Mouse (Mus musculus) adrenal gland, adult 18-20 months (tissue): ENCODE results near the gene Ing2. TPM values are rescaled to one million over a fixed set of nuclear protein-coding genes. Genes with fewer than 3 reads are reported as not detected.

Experiments used
- DNase-seq, 2 experiments: peaks; one replicate each; pipeline ENCODE4 v3.0.0; 2021 to 2022; ENCODE audit warnings: low spot score in 2 of 2
- long read RNA-seq, 2 experiments: library from polyadenylated mRNA; stranded (forward); transcript quantifications; one replicate each; pipeline ENCODE4 v2.0.0; 2021
- total RNA-seq, 2 experiments: library from RNA; stranded (reverse); gene quantifications; 1 replicate in 1 of 2; 2 replicates in 1 of 2; pipeline ENCODE4 v1.2.3; 2021

Ing2 gene
- 10 to 100 TPM; 15.6 to 25.4 TPM for total RNA-seq
- long read RNA-seq, experiment 1, transcript Ing2-201 (2 exons, 2,812 nt) = major isoform, 11 of 11 reads
- long read RNA-seq, experiment 1, partial matches to known transcripts = 0 of 11 reads
- long read RNA-seq, experiment 1, other reads (novel, unspliced or antisense) = 0 of 11 reads
- long read RNA-seq, experiment 2, transcript Ing2-201 (2 exons, 2,812 nt) = major isoform, 42 of 43 reads
- long read RNA-seq, experiment 2, partial matches to known transcripts = 0 of 43 reads
- long read RNA-seq, experiment 2, other reads (novel, unspliced or antisense) = 1 of 43 reads

DNA sequence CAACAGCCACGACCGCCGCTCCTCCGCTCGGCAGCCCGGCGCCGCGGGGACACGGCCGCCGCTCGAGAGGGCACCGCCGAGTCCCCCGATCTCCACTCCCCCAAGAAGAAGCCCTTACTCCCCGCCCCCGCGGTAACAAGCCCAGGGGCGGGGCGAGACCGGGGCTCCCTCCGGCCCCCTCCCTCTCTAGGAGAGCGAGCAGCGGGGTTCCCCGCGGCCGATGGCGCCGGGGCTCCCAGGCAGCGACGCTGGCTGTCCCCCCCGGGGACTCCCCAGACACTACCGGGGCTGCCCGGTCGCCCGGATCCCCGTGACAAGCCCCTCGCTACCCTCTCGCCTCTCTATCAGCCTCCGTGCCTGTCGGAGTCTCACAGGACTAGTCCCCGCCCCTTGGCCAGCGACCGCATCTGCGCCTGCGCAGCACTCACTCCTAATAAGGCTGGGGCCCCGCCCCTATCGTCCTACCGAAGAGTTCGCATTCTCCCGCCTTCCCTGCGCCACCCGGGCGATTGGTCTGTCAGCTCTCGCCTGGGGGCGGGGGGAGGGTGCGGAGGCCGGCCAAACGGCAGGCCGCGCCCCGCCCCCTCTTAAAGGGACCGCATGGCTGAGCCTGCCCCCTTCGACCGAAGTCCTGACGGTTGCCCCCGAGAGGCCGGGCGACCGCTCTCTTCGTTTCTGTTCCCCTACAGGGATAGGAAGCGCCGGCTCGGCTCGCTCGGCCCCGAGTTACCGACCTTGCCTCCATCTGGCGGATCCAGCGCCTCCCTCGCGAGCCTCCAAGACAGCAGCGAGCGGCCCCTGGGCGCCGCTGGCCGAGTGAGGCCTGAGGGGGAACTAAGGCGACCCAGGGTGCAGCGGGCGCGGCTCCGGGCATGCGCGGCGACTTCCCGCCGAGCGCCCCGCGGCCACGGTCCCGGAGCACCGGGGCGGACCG lies at the start of gene Ing2:
Gene Ing2 (minus strand): TSS at position 780 of the 934 bp plus-strand sequence.
- DNase-seq = peak; percentile 99

DNA sequence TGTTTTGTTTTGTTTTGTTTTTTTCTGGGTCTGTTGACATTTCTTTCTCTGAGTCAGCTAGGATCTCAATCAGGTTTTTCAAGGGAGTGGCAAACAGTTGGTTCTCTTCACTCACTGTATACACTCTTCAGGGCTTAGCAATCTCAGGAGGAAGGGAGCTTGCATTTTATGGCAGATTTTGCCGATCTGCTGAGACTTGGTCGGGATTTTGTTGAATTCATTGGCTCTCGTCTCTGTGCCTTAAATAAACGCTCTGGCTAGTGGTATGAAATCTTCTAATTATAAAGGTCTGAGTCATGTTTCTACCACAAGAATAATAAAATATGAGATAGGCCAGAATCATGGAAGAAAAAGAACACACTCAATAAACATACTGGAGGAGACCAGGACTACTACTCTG lies 46.3 kb upstream of the Ing2 start:
- DNase-seq = no peak

DNA sequence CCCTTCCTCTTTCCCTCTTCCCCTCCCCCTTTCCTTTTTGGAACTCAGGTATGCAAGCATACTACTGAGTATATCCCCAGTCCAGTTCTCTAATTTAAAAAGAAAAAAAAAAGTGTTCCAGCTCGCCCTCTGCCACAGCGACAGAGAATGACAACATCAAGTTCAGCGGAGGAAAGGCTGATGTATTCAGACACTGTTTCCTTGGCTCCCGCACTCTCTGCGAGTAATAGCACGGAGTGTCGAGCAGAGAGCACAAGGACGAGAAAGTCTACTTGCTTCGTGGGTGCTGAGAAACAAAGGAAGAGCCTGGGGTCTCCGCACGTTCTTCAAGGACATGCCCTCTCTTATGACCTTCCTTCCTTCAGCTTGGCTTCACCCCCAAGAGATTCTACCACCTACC lies 43.3 kb upstream of the Ing2 start:
- no peak for DNase-seq

DNA sequence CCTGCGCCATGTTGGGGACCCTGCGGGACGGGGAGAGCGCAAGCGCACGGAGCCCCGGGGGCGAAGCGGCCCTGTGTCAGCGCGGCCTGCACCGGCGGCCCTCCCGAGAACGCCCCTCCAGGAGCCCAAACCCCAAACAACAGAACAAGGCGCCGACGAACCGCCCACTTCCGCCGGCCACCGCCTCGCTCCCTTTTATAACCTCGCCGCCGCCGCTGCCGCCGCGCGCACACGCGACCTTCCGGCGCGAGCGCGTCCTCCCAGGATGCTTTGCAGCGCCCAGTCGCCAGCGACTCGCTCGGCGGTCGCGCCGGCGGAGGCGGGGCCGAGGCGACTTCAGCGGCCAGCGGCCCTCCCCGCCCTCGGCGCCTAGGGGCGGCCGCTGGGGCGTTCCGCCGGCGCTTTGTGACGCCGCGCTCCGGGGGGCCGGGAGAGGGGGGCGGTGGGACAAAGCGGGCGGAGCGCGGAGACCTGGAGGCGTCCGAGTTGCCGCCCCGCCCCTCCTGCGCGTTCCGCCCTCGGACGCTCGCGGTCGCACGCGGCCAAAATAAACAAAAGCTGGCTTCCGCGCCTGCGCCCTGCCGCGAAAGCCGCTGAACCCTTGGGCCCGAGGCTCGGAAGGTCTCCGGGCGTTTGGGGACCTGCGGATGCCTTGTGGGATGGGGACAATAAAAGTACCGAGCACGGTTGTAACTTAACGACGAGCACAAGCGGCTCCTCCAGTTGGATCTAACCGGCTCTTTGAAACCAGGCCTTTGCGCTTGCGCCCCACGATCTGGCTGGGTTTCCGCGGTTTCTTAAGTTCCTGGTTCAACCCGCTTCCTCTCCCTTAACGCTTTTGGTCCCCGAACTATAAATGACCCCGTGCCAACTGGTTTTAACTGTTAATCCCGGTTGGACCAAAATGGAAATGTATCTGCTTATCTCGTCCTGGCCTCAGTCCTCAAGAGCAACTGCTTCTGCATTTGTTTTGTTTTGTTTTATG lies 38.7 kb upstream of the Ing2 start, which contains the start of gene Cdkn2aip:
Gene Cdkn2aip (minus strand): TSS at position 172 of the 985 bp plus-strand sequence.
- peak; percentile 94 to 95 for DNase-seq

DNA sequence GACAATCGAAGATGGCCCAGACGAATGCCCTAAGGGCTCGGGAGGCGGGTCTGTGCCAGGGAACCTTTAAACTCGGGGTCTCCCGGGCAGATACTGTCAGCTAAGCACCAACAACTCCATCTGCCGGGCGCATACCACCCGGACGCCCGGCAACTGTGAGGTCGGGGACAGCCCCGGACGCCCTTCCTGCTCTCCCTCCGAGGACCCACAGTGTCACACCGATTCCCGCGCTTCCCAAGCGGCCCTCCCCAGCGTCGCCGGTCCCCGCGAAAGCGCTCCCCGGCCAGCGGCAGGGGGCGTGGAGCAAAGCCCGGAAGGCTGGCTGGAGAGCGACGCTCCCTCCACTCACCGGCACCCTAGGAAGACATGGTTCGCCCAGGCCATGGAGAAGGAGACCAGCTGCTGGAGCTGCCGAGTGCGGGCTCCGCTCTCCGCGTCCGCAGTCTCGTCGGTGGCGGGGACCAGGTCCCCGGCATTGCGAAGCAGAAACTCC lies 37.9 kb upstream of the Ing2 start:
- no peak for DNase-seq

DNA sequence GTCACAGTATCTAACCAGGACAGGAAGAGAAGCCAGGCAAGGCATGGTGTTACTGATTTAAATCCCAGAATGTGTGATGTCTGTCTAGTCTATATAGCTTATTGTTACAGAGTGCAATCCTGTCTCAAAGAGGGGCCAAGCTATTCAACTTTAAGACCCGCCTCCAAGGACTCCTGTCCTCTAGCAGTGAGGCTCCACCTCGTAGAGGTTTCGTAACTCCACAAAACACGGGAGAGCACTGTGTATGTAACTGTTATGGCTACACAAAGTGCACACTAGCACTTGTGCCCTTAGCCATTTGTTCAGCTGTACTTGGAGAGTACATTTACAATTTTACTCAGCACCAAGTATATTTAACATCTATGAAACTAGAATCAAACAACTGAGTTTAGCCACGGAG lies 32.8 kb upstream of the Ing2 start:
- no peak for DNase-seq

DNA sequence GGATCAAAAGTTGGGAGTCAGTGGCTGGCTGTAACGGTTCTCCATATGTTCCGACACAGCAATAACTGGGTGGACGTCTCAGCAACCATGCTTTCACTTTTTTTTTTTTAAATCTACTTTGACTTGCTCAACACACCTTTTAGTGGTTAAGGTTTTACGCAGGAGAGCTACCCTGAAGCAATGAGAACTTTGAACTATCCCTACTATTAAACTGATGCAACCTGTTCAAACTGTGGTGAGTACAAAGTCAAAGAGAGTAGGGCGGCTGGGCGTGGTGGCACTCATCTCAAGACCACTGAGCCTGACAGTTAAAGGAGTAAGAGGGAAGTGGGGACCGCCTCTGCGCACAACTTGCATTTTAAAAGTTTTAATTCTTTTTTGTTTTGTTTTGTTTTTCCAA lies 31.4 kb upstream of the Ing2 start:
- DNase-seq = no peak

DNA sequence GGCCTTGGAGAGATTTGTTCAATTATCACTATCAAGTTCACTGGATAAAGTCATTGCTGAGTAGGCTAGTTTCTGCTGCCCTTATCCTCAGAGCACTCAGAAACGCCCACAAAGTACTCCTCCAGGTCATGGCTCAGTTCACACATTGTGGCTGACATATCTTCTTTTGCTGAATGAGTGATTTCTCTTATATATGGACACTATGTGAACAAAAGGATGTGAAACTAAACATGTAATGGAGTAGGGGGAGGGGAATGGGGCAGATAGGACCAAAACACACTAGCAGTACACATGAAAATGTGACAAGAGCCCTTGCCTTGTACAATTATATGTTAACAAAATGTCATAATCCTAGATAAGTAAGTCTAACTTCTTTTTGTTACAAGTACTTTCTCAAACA lies 27.0 kb upstream of the Ing2 start:
- DNase-seq = no peak

DNA sequence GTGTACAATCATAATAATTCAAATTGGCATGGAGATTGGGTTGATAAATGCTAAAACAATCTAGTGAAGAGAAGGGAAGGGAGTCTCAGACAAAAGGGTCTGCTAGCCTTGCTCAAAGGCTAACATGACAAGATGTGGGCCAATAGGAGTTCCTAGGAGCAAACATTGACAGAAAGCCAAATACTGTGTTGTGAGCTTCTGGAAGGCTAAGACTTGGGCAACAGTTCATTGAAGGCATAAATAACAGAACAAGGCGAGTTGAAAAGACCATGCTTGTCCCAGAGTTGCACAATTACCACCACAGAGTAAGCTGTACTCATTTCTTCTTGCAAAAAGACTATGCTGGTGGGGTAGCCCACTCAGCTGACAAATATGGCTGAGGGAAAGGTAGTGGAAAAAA lies 22.3 kb upstream of the Ing2 start:
- DNase-seq = no peak

DNA sequence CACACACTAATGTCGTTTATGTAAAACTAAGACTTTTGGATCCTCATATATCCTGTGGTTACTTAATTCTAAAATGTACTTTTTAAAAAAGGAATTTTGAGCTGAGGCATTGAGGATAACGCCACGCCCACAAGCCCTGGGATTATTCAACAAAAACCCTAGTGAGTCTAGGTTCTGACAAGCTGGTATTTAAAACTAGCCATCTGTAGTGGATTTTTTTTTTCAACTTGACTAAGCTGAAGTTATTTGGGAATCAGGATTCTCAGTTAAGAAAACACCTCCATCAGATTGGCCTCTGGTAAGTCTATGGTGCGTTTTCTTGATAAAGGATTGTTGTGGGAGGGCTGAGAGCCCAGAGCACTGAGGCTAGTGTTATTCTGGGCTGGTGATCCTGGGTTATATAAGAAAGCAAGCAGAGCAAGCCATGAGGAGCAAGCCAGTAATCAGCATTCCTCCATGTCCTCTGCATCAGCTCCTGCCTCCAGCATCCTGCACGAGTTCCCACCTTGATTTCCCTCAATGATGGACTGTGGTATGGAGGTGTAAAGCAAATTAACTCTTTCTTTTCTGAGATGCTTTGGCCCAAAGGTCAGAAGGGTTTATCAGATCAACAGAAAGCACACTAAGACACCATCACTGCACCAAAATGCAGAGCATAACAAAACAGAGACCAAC lies 20.2 kb upstream of the Ing2 start:
- no peak for DNase-seq

DNA sequence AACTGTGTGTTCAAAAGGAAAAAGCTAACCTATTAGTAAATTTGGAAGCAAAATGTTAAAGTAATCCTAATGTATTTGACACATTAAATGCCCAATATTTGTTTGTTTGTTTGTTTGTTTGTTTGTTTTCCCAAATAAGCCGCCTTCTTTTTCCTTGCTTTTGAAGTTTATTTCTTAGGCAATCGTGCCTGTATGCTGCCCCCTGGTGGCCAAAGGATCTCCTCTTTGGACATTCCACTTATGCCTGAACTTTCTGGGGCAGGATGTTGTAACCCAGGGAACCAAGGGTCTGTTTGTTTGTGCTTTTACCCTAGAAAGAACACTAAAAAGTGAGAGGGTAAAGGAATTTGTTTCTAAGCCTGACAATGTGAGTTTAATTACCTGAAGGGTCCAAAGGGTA lies 17.8 kb upstream of the Ing2 start:
- DNase-seq = peak; percentile 79 to 88

DNA sequence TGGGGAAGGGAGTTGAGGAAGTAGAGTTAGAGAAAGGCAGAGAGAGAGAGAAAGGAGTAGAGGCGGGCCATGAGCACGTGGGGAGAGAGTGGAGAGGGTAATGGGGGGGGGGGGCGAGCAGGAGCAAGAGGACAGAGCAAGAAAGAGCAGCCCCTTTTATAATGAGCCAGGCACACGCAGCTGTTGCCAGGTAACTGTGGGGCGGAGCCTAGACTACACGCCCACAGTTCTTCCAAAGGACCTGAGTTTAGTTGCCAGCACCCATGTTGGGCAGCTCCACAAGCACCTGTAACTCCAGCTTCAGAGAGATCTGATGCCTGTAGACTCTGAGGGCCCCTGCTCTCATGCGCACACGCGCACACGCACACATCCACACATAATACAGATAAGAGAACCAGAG lies 16.5 kb upstream of the Ing2 start:
- no peak for DNase-seq

DNA sequence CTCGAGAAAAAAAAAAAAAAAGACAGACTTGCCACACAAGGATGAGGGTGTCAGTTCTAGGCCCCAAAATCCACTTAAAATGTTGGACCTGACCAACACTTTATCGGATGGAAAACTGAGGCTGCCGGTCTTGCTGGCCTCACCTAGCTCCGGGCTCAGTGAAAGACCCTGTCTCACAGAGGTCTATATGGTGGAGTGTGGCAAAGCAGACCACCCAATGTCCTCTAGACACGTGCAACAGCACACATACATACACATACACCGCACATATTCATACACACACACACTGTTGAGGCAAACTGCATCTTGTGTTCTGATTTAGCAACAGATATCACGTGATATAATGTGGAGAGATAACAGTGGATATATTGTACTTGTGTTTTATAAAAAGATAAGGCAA lies 15.9 kb upstream of the Ing2 start:
- DNase-seq = no peak

DNA sequence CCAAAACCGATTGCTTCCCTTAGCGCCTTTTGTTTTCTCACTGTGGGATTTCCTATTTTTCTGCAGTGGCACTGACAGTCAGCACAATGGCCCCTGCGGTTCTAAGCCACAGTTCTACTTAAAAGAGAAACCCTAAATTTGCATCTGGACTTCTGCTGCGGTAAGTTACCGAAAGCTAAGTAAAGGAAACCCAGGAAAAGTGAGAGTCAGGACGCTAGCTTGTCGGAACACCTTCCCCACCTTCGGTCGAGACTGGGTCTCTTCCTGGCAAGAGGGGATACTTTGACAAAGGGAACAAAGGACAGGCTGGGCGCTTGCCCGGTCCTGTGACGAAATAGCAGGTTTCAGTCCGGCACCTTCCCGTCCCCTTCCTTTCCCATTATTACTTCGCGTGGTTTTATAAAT lies 15.3 kb upstream of the Ing2 start:
- DNase-seq = no peak

DNA sequence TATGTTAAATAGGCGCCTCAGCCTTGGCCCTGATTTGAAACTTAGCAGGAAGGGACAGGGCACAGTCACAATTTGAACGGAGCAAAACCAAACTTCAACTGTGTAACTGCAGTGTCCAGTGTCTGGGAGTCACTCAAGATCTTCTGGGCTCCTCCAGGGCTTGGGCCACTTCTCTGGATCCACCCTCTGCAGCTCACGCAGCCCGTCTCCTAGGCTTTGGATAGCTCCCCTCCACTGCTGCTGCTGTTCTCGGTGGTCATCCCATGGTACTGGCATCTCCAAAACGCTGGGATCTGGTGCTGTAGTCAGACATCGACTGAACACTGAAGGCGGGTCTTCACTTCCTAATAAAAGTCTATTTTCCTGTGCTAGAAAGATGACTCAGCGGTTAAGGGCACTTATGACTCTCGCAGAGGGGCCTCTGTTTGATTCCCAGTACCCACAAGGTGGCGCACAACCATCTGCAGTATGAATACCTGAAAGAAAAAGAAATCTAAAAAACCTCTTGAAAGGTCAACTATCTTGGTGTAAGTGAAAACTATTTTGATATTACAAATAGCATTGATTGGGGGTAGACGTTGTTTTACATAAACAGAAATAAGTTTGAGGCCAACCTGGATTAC lies 14.5 kb upstream of the Ing2 start:
- DNase-seq = no peak

DNA sequence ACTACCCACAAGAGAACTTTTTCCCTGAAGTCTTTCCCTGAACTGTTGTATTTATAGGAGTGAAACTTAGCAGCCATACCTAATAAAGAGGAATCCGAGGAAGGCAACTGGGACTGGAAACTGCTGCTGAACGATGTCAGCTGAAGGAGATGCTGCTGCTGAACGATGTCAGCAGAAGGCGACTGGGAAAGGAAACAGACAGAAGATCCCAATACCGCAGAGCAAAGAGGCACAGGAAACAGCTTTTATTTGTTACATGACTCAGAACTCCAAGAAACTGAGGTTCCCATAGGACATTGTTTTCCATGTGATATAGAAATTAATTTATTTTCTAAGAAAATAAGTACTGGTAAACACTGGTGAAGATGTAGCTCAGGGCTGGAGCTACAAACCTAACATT lies 9.1 kb upstream of the Ing2 start:
- no peak for DNase-seq

DNA sequence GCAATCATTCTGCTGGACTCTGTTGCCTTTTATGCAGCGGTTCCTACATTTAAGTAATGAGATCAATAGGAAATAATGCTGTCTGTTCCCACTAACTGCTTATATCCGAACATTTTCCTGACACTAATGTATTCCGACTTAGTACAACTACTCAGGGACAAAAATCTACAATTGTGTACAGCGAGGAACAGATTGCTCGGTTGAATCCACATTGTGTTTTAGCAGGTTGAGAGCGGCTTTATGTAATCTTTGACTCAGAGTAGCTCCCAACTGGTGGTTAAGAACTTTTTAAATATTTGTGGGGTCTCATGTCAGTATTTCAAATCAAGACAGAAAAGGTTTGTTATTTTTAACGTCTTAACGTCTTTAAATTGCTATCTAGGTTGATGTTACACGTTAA lies 8.6 kb upstream of the Ing2 start:
- DNase-seq = no peak

DNA sequence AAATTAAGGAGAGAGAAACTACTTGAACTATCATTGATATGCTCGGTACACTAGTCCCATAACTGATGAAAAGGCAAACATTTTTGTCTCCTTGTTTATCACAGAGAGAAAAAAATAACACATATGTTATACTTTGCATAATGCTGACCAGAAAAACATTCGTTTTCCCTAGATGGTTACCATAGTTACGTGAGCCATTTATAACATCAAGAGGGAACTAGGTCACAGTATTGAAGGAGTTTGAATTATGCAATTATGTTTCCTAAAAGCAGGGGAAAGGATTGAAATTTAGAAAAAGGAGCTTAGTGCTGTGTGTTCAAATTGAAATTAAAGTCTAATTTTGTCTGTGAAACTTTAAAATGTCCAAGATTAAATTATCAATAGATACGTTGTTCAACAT lies 5.0 kb upstream of the Ing2 start:
- no peak for DNase-seq

DNA sequence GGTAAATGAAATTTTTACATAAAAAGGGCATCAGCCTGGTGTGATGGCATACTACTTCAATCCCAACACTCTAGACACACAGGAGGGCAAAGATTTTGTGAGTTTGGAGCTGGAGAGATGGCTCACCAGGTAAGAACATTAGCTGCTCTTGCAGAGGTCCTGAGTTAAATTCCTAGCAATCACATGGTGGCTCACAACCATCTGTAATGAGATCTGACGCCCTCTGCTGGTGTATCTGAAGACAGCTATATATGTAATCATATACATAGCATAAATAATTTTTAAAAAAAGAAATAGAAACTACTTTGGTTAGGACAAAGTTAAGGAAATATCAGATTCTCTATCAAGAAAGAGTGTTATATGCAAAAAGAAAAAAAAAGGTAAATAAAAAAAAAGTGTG lies 4.2 kb upstream of the Ing2 start:
- DNase-seq = no peak

DNA sequence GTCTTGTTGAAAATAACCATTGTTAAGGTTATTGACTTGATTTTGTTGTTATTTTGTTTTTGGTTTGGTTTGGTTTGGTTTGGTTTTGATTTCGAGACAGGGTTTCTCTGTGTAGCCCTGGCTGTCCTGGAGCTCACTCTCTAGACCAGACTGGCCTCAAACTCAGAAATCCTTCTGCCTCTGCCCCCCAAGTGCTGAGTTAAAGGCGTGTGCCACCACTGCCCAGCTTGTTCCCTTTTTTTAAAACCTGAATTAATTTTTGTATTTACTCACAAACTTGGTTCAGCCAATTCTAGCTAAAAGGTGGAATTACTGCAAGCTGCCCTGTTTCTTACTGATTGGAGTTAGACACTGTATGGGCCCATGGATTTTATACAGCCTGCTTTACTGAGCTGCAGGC lies 1.3 kb upstream of the Ing2 start:
- no peak for DNase-seq
